Mouse (Mus musculus): Measurements from ENCODE around the gene Rps15.

Gene Rps15

GRCm38 (mm10) chr10:80260642-80261584, 31.3 kb upstream of the Rps15 start, which contains the start of the genes Gamt and Dazap1:
Gamt (minus strand) TSS chr10:80261012.
Dazap1 (plus strand) TSS chr10:80261486.
- DNase-seq (ENCODE audit: low spot score in 2 of 2): peak; percentile 86 to 89

GRCm38 (mm10) chr10:80261585-80261968, 30.7 kb upstream of the Rps15 start:
- peak; percentile 84 to 90 for DNase-seq (ENCODE audit: low spot score in 2 of 2)

GRCm38 (mm10) chr10:80262169-80262568, 30.1 kb upstream of the Rps15 start:
- no peak for DNase-seq (ENCODE audit: low spot score in 2 of 2)

GRCm38 (mm10) chr10:80262776-80263365, 29.4 kb upstream of the Rps15 start:
- DNase-seq (ENCODE audit: low spot score in 2 of 2): no peak

- DNase-seq (ENCODE audit: low spot score in 2 of 2): peak; percentile 98 to 100
Measured at GRCm38 (mm10) chr10:80264341-80265148, 27.7 kb upstream of the Rps15 start.

GRCm38 (mm10) chr10:80265149-80265486, 27.1 kb upstream of the Rps15 start:
- DNase-seq (ENCODE audit: low spot score in 2 of 2): no peak

GRCm38 (mm10) chr10:80270099-80270498, 22.2 kb upstream of the Rps15 start:
- no peak for DNase-seq (ENCODE audit: low spot score in 2 of 2)

GRCm38 (mm10) chr10:80270734-80271181, 21.5 kb upstream of the Rps15 start:
- DNase-seq (ENCODE audit: low spot score in 2 of 2): no peak

- no peak for DNase-seq (ENCODE audit: low spot score in 2 of 2)
Measured at GRCm38 (mm10) chr10:80271186-80271843, 20.9 kb upstream of the Rps15 start.

GRCm38 (mm10) chr10:80271870-80272585, 20.2 kb upstream of the Rps15 start:
- DNase-seq (ENCODE audit: low spot score in 2 of 2): no peak

GRCm38 (mm10) chr10:80273847-80274246, 18.4 kb upstream of the Rps15 start:
- no peak for DNase-seq (ENCODE audit: low spot score in 2 of 2)

GRCm38 (mm10) chr10:80276238-80276637, 16.0 kb upstream of the Rps15 start:
- DNase-seq (ENCODE audit: low spot score in 2 of 2): no peak

- no peak for DNase-seq (ENCODE audit: low spot score in 2 of 2)
Measured at GRCm38 (mm10) chr10:80278390-80278789, 13.9 kb upstream of the Rps15 start.

GRCm38 (mm10) chr10:80279273-80279672, 13.0 kb upstream of the Rps15 start:
- DNase-seq (ENCODE audit: low spot score in 2 of 2): no peak

- DNase-seq (ENCODE audit: low spot score in 2 of 2): no peak
Measured at GRCm38 (mm10) chr10:80281304-80281703, 10.9 kb upstream of the Rps15 start.

GRCm38 (mm10) chr10:80281921-80282371, 10.3 kb upstream of the Rps15 start:
- no peak for DNase-seq (ENCODE audit: low spot score in 2 of 2)

- DNase-seq (ENCODE audit: low spot score in 2 of 2): no peak
Measured at GRCm38 (mm10) chr10:80282481-80283441, 9.5 kb upstream of the Rps15 start.

GRCm38 (mm10) chr10:80285222-80286070, 6.8 kb upstream of the Rps15 start:
- no peak for DNase-seq (ENCODE audit: low spot score in 2 of 2)

- DNase-seq (ENCODE audit: low spot score in 2 of 2): no peak
Measured at GRCm38 (mm10) chr10:80288097-80288496, 4.2 kb upstream of the Rps15 start.

Measured in frontal cortex, postnatal 36 days (tissue).